ENCODE assay signal across 2 mouse cellular contexts in the genomic region with DNA sequence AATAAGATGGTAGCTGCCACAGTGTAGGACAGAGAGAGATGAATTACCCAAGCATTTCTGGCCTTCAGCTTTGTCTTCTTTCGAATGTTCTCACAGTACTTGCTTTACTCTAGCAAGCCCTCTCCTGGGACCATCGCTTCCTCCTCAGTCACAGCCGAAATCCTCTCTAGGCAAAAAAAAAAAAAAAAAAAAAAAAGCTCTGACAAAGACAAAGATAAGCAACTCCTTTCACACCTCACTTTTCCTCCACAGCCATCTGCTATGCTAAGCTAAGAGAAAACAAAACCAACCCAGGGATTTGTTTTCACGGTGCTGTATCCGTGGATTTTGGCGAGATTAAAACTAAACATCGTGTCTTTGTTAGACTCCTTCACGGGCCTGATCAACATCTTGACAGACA.
A peak's percentile ranks its signal among the peaks of the same experiment; 100 is the strongest.
TF ChIP-seq lines count a peak whose summit lies in the region.

No protein-coding gene starts in this region.

TF ChIP-seq in CH12.LX, 34 proteins besides CTCF, POLR2A, EP300 and RAD21:
- TF ChIP-seq HCFC1 (IDR thresholded peaks at IDR 0.05; ENCODE audit: low read depth, low read length) (no peak), MYC (IDR thresholded peaks at IDR 0.05; ENCODE audit: low read depth, low read length) (no peak), ZNF384 (IDR thresholded peaks at IDR 0.05; ENCODE audit: low read depth, low read length) (peak; percentile 87)

TF ChIP-seq in MEL, 35 proteins besides CTCF, POLR2A, EP300 and RAD21:
- peak; percentile 72 for TF ChIP-seq ZNF384 (IDR thresholded peaks at IDR 0.05; ENCODE audit: low read depth, low read length)
- no peak for TF ChIP-seq UBTF (IDR thresholded peaks at IDR 0.05; ENCODE audit: borderline replicate concordance, insufficient read depth, low read depth, low read length)
- TF ChIP-seq RCOR1 (IDR thresholded peaks at IDR 0.05; ENCODE audit: low read depth, low read length): no peak
